Mouse (Mus musculus) brain, embryonic 14.5 days (tissue): ENCODE data around the gene Calm3. TPM values are rescaled to one million over a fixed set of nuclear protein-coding genes. Genes with fewer than 3 reads are reported as not detected.
"Not testable (repeated sequence)": the region's sequence is repeated elsewhere in the genome, so short reads cannot be mapped to it uniquely, and the experiment has no call there.

Experiments used
- DNase-seq: peaks from one replicate; pipeline ENCODE4 v3.0.0-alpha.2; 2011; ENCODE audit warnings: low read depth
- CTCF ChIP-seq: fragments of 200-500 bp; IDR thresholded peaks from 2 replicates; pipeline ENCODE4 v1.5.1; 2012; ENCODE audit warnings: inconsistent platforms, mild to moderate bottlenecking, moderate library complexity, borderline replicate concordance; ENCODE audit not compliant: insufficient read depth, insufficient read length; ENCODE audit errors: extremely low read depth
- POLR2A ChIP-seq: fragments of 200-500 bp; IDR thresholded peaks from 2 replicates; pipeline ENCODE4 v1.6.1; 2012; ENCODE audit warnings: mild to moderate bottlenecking, inconsistent platforms, borderline replicate concordance; ENCODE audit not compliant: poor library complexity, insufficient read depth, insufficient read length, severe bottlenecking; ENCODE audit errors: extremely low read depth
- polyA plus RNA-seq: library from polyadenylated mRNA; depleted of rRNA; stranded (reverse); fragments of >200 nt; gene quantifications from 2 replicates; pipeline ENCODE4 v1.2.3, GENCODE M21; 2012; rRNA removed

Gene Calm3
- polyA plus RNA-seq = 580 and 837 TPM in 2 replicates

DNA sequence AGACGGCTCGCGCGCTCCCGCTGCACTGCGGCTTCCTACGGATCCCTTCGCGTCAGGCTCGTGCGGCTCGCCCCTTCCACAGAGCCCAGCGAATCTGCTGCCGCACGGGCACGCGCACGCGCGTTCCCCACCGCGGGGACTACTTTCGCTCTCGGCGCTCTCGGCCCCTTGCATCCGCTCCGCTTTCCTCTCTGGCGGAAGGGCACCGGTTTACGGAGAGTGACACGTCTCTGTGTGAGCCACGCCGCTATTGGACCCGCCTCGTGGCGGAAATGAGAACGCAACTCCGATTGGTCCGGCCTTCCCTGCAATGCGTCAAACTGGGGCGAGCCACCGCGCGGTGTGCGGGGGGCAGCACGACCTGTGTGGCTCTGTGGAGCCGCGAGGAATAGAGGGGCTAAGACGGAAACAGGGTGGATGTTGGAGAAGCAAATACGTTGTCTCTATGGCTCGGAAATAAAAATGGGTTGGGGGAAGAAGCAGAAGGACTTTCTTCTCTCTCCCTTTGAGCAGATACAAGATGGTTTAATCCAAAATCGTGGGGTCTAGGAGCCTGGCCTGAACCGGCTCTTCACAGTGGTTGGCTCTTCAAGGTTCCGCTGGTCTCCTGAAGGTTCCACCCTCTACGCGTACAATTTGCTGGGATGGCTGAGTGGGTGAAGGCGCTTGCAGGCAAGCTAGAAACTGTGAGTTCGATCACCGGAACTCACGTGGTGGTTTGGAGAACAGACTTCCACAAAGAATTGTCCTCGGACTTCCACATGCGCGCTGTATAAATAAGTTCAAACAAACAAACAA is at the start of gene Calm3:
Calm3 (minus strand) TSS at position 78 of the 798 bp plus-strand sequence.
- TF ChIP-seq CTCF (no peak), POLR2A (peak; percentile 19; the same call in 1 of the 2 replicates)
- peak; percentile 100 for DNase-seq

DNA sequence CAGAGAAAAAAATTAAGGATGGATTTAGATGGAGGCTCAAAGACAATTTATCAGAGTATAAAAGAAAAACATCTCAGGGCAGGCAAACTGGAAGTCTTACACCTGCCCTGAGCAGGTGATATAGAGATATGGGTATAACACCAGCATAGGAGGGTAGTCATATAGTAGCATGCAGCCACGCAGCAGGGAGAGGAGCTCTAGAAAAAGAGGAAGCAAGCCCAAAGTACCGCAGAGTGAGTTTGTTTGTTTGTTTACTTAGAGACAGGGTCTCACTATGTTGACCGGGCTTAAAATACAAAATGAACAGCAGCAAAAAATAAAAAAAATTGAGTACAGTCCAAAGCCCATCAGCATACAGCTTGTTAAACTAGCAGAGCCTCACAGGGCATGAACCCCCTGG is 47.2 kb upstream of the Calm3 start:
- TF ChIP-seq CTCF = no peak
- no peak for TF ChIP-seq POLR2A

DNA sequence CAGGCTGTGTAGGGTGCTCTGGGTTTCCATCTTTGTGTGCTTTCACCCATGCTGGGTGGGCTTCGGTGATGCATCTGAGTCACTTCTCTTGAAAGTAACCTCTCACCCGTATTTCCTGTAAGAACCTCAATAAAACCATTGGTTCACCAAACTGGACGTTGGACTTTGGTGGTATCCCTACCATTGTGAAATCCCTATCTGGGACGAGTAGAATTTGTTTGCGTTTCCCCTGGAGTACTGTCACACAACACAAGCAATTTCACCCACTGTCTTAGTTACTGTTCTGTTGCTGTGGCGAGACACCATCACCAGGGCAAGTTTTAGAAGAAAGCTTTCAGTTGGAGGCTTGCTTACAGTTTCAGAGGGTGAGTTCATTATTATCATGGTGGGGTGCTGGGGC is 44.5 kb upstream of the Calm3 start:
- no peak for DNase-seq
- TF ChIP-seq POLR2A (no peak), CTCF (no peak)

More for the DNA sequence above, 47.2 kb upstream of the Calm3 start:
- no peak for DNase-seq

DNA sequence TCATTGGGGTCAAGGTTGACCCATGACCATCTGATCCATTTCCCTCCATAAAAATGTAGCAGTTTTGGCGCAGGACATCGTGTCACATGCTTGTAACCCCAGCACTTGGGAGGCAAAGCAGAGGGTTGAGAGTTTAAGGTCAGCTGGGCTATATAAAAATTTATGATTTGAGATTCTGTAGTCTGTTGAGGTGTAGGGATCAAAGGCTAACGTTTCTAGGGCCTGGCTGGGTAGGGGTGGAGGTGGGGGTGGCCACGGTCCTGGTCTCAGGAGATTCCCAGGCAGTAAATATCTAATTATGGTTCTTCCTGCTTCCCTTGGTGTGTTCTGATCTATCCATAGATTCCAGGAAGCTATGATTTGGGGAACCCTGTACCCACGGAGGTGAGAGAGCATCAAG is 37.8 kb upstream of the Calm3 start:
- no peak for DNase-seq
- TF ChIP-seq POLR2A (no peak), CTCF (no peak)

DNA sequence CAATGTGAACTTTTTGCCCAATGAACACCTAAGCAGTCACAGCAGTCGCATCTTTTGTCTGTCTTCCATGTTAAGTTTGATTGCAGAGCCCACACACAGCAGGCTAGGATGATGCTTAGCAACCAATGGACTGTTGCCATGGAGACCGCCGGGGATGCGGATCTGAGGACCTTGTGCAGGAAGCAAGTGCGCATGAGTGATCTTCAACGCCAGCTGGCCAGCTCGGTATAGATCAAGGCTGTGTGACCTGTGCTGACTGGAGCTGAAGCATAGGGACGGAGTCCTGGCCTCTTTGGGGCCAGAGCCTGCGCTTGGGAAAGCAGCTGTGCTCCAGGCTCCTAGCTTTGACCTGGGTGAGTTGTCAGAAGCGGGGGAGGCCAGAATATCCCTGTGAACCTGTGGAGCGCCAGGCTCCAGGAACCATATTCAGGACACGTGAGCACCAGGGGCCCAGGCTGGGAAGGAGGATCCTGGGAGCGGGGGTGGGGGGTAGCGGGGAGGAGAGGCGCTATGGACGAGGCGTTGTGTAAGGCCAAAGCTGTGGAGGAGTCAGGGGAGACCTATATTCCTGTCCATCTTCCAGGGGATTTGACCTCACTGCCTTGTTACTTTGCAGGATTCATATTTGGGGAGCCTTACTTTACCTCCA is 35.7 kb upstream of the Calm3 start, which contains the start of gene Pnmal1:
Pnmal1 (plus strand) TSS at position 141 of the 649 bp plus-strand sequence.
- TF ChIP-seq POLR2A = peak; percentile 9; the same call in 1 of the 2 replicates
- no peak for TF ChIP-seq CTCF
- peak; percentile 99 for DNase-seq

DNA sequence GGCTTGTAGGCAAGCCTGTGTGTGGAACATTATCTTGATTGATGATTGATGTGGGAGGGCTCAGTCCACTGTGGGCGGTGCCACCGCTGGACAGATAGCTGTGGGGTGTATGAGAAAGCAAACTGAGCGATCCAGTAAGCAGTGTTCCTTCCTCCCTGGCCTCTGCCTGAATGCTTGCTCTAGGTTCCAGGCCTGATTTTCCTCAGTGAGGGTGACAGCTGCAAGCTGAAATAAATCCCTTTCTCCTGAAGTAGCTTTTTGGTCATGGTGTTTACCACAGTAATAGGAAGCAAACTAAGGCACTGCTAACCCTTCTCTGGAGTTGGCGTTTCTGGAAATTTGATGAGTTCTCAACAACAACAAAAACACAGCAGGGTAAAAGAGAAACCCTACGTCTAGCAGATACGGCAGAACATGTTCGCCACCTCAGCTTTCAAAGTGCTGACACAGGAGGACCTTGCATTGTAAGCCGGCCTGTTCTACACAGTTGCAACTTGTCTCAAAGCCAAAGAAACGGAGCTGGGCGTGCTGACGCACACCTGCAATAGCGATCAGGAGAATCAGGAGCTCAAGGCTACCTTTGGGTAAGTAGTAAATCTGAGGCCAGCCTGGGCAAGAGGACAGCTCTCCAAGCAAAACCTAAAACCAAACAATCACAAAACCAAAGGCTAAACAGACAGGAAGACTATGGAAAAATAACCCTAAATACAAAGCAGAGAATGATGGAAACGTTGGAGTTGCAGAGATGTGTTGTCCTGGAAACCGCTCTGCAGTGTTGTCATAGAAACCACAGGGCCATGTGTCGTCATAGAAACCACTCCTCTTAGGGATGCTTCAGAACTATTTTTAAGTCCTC is 32.7 kb upstream of the Calm3 start:
- DNase-seq = peak; percentile 94
- TF ChIP-seq POLR2A (no peak), CTCF (no peak)

DNA sequence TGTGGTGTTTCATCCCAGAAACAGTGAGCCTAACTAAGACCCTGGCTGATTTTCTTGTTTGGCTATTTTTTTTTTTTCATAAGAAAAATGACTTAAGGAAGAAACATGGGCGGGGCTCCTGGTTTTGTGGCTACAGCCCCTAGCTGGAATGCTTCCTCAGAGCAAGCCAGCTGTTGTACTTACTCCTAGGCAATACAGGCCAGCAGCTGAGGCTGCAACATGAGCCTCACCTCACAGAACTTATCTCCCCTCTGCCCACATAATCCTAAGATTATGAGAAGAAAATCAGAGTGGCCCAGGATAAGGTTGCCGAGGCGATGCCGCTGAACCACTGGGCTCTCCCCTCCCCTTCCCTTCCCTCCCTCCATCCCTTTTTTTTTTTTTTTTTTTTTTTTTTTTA is 31.8 kb upstream of the Calm3 start:
- DNase-seq = no peak
- TF ChIP-seq POLR2A = no peak
- TF ChIP-seq CTCF = no peak

DNA sequence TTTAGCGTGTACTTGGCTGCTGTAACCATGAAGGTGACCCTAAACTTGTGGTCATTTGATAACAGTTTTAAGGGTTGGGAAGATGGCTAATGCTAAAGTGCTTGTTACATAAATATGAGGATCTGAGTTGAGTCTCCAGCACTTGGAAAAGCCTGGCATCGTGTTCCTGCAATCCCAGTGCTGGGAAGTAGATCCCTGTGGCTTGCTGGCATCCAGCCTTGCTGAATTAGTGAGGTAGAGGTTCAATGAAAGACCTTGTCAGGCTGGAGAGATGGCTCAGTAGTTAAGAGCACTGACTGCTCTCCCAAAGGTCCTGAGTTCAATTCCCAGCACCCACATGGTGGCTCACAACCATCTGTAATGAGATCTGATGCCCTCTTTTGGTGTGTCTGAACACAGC is 29.9 kb upstream of the Calm3 start:
- DNase-seq = not testable (repeated sequence)

DNA sequence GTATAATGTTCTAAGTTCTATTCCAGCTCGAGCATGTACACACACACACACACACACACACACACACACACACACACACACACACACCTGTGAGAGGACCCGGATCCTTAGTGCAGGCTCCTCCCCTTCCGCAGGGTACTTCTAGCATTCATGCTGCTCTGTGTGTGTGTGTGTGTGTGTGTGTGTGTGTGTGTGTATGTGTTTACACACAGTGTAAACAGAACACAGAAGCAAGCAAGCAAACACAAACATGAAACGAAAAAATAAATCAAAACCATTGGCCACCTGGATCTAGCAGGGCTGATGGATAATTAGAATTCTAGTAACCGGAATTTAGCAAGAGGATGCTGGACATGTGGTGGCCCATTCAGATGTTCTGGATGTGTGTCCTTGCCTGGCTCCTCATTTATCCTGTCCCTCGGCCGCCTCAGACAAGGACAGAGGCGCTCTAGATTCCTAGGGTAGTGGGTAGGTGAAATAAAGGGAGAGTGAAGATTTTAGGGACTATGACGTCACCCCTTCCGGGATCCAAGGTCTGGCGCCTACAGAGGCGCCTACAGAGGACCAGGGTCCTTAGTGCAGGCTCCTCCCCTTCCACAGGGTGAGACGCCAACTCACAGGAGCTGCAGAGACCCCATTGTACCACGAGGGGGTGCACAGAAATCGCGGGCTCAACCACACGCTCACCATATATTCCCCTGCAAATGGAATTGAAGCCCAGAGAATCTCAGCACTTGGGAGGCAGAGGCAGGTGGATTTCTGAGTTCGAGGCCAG is 27.1 kb upstream of the Calm3 start:
- TF ChIP-seq CTCF = peak; percentile 91
- TF ChIP-seq POLR2A = no peak
- peak; percentile 91 for DNase-seq

DNA sequence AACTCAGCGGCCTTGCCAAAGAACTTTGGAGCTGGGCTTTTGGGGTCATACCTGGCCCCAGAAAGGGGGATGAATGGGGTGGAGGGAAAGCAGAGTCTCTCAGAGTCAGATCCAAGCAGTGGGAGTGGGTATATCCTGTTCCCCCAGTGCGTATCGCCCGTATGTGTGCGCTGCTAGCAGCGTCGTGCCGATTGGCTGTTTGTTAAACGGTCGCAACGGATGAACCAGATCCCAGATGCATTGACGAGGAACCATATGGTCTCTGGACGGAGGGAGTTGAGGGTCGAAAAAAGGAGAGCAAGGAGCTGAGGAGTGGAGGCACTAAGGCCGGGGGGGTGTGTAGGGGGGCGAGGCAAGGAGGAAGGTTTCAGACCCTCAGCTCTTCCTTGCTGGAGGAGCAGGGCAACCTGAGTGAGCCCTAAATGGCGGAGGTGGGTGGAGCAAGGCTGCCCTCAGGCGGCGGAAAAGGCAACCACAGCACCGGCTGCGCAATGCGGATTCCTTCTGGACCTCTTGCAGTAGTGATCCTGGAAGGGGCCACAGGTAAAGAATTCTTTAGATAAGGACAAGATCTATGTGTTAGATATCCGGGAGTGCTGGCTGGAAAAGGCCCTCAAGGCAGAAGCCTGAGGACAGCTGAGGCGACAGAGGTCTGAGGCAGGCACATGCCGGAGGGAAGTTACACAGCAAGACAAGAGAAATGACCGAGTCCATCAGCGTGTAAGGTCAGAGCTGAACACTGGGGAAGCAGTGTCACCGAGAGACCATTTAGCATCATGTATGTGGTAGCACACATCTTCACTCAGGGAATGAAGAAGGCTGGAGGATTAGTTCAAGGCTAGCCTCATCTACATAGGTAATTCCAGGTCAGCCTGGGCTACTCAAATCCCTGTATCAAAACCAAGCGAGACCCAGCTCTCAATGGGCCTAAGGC is 26.3 kb upstream of the Calm3 start:
- no peak for TF ChIP-seq POLR2A
- TF ChIP-seq CTCF = peak; percentile 99
- DNase-seq = peak; percentile 91

DNA sequence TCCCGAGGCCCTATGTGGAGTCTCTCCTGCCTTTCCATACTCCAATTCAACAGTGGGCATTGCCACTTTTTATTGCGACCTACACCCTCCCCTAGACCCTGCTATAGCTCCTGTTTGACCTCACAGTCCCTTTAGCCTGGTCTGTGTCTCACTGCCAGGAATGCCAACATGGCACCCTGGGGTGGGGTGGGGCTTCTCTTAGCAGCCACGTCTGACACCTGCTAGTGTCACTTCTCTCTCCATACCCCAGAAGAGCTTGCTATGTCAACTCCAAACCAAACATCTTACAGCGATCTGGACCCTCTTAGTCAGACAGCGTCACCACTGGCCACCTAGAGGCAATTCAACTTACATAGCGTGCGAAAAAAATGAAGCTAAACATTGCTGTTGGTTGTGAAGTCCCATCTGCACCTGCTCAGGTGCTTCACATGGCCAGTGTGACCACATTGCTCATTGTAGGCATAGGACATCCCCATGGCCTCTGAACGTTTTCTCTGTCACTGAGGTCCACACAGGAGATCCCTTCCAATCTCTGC is 25.1 kb upstream of the Calm3 start:
- TF ChIP-seq POLR2A = no peak
- DNase-seq = no peak
